Mouse (Mus musculus) MEL (cell line): Measurements from ENCODE around the gene Fam210b. TPM values are rescaled to one million over a fixed set of nuclear protein-coding genes. Genes with fewer than 3 reads are reported as not detected.

ENCODE experiments used
- DNase-seq: peaks from one replicate; pipeline ENCODE4 v3.0.0; 2011; ENCODE audit warnings: low read depth, low spot score
- H3K27ac ChIP-seq: 2 replicates; pipeline ENCODE4 v1.5.1; 2012; ENCODE audit warnings: low read depth, mild to moderate bottlenecking, control low read depth, low read length, moderate library complexity; ENCODE audit not compliant: control insufficient read depth
- H3K27me3 ChIP-seq, 2 experiments: fragments of 150-350 bp in 1 of 2; sonication (generic) in 1 of 2; 2 replicates each; pipeline ENCODE4 v1.6.1; 2012; ENCODE audit warnings: low read length in 2 of 2, mild to moderate bottlenecking in 2 of 2, improper control_type of control experiment in 1 of 2, moderate library complexity in 1 of 2; ENCODE audit not compliant: insufficient read depth in 2 of 2, control insufficient read depth in 1 of 2
- H3K36me3 ChIP-seq, 2 experiments: 2 replicates each; pipeline ENCODE4 v1.6.1; 2012 to 2014; ENCODE audit warnings: low read length in 2 of 2, improper control_type of control experiment in 1 of 2, inconsistent platforms in 1 of 2, mild to moderate bottlenecking in 1 of 2; ENCODE audit not compliant: insufficient read depth in 2 of 2, control insufficient read depth in 1 of 2
- H3K4me1 ChIP-seq, 2 experiments: fragments of 150-350 bp in 1 of 2; sonication (generic) in 1 of 2; 2 replicates each; pipeline ENCODE4 v1.6.1; 2012; ENCODE audit warnings: low read length in 2 of 2, improper control_type of control experiment in 1 of 2, mild to moderate bottlenecking in 1 of 2; ENCODE audit not compliant: insufficient read depth in 2 of 2, control insufficient read depth in 1 of 2
- H3K4me3 ChIP-seq, 2 experiments: fragments of 150-350 bp in 1 of 2; sonication (generic) in 1 of 2; 2 replicates each; pipeline ENCODE4 v1.5.1; 2012; ENCODE audit warnings: low read depth in 2 of 2, low read length in 2 of 2, mild to moderate bottlenecking in 2 of 2, moderate library complexity in 2 of 2, control low read depth in 1 of 2, improper control_type of control experiment in 1 of 2; ENCODE audit not compliant: control insufficient read depth in 1 of 2, insufficient read depth in 1 of 2
- H3K79me2 ChIP-seq: 2 replicates; pipeline ENCODE4 v1.6.1; 2012; ENCODE audit warnings: mild to moderate bottlenecking, low read length, moderate library complexity; ENCODE audit not compliant: control insufficient read depth, poor library complexity, insufficient read depth
- H3K9ac ChIP-seq: 2 replicates; pipeline ENCODE4 v1.6.1; 2012; ENCODE audit warnings: low read depth, mild to moderate bottlenecking, control low read depth, low read length, moderate library complexity; ENCODE audit not compliant: control insufficient read depth, poor library complexity, severe bottlenecking
- H3K9me3 ChIP-seq: fragments of 150-350 bp; sonication (generic); replicated peaks from 2 replicates; pipeline ENCODE4 v1.6.1; 2012; ENCODE audit warnings: mild to moderate bottlenecking, low read length, improper control_type of control experiment, moderate library complexity; ENCODE audit not compliant: insufficient read depth
- CTCF ChIP-seq, 3 experiments: IDR thresholded peaks in 2 of 3; conservative IDR thresholded peaks in 1 of 3; 2 replicates each; pipeline ENCODE4 v1.5.1; 2011 to 2012; ENCODE audit warnings: low read length in 3 of 3, low read depth in 2 of 3, mild to moderate bottlenecking in 2 of 3, improper control_type of control experiment in 1 of 3, inconsistent platforms in 1 of 3, mixed read lengths in 1 of 3, moderate library complexity in 1 of 3; ENCODE audit not compliant: control insufficient read depth in 1 of 3, insufficient read depth in 1 of 3, poor library complexity in 1 of 3, severe bottlenecking in 1 of 3
- E2F4 ChIP-seq: IDR thresholded peaks from 2 replicates; pipeline ENCODE4 v1.6.1; 2011; ENCODE audit warnings: low read depth, low read length, improper control_type of control experiment, borderline replicate concordance
- EP300 ChIP-seq, 2 experiments: IDR thresholded peaks; 2 replicates each; pipeline ENCODE4 v1.6.1; 2011; ENCODE audit warnings: improper control_type of control experiment in 2 of 2, low read length in 2 of 2, low read depth in 1 of 2, mild to moderate bottlenecking in 1 of 2
- ETS1 ChIP-seq: IDR thresholded peaks from 2 replicates; pipeline ENCODE4 v1.6.1; 2012; ENCODE audit warnings: low read depth, mild to moderate bottlenecking, inconsistent platforms, low read length, improper control_type of control experiment, moderate library complexity
- HCFC1 ChIP-seq: IDR thresholded peaks from 2 replicates; pipeline ENCODE4 v1.6.1; 2012; ENCODE audit warnings: low read depth, mild to moderate bottlenecking, inconsistent platforms, low read length, improper control_type of control experiment, moderate library complexity
- JUND ChIP-seq: IDR thresholded peaks from 2 replicates; pipeline ENCODE4 v1.6.1; 2011; ENCODE audit warnings: low read depth, mild to moderate bottlenecking, improper control_type of control experiment, low read length
- KAT2A ChIP-seq: conservative IDR thresholded peaks from 2 replicates; pipeline ENCODE4 v1.6.1; 2012; ENCODE audit warnings: low read depth, low read length, improper control_type of control experiment, inconsistent platforms
- MAFK ChIP-seq: IDR thresholded peaks from 2 replicates; pipeline ENCODE4 v1.6.1; 2011; ENCODE audit warnings: low read depth, mild to moderate bottlenecking, low read length, improper control_type of control experiment, borderline replicate concordance
- MAZ ChIP-seq: IDR thresholded peaks from 2 replicates; pipeline ENCODE4 v1.6.1; 2012; ENCODE audit warnings: low read depth, mild to moderate bottlenecking, inconsistent platforms, low read length, improper control_type of control experiment
- MEF2A ChIP-seq: IDR thresholded peaks from 2 replicates; pipeline ENCODE4 v1.6.1; 2014; ENCODE audit warnings: low read depth, mild to moderate bottlenecking, inconsistent platforms, low read length, improper control_type of control experiment; ENCODE audit not compliant: poor library complexity, insufficient replicate concordance, severe bottlenecking; ENCODE audit errors: extremely low read depth
- MYB ChIP-seq: IDR thresholded peaks from 2 replicates; pipeline ENCODE4 v1.6.1; 2011; ENCODE audit warnings: mild to moderate bottlenecking, low read depth, low read length, improper control_type of control experiment
- MYC ChIP-seq: IDR thresholded peaks from 2 replicates; pipeline ENCODE4 v1.6.1; 2011; ENCODE audit warnings: low read depth, mild to moderate bottlenecking, low read length, improper control_type of control experiment, moderate library complexity
- NELFE ChIP-seq: IDR thresholded peaks from 2 replicates; pipeline ENCODE4 v1.6.1; 2011; ENCODE audit warnings: low read depth, low read length, improper control_type of control experiment
- POLR2AphosphoS2 ChIP-seq: IDR thresholded peaks from 2 replicates; pipeline ENCODE4 v1.6.1; 2011; ENCODE audit warnings: low read length, improper control_type of control experiment
- RAD21 ChIP-seq: IDR thresholded peaks from 2 replicates; pipeline ENCODE4 v1.6.1; 2011; ENCODE audit warnings: mild to moderate bottlenecking, low read depth, low read length, improper control_type of control experiment
- SIN3A ChIP-seq: IDR thresholded peaks from 2 replicates; pipeline ENCODE4 v1.6.1; 2012; ENCODE audit warnings: low read length, improper control_type of control experiment, inconsistent platforms
- SMC3 ChIP-seq: IDR thresholded peaks from 2 replicates; pipeline ENCODE4 v1.6.1; 2011; ENCODE audit warnings: low read depth, low read length, improper control_type of control experiment
- TAL1 ChIP-seq: IDR thresholded peaks from 2 replicates; pipeline ENCODE4 v1.6.1; 2012; ENCODE audit warnings: mild to moderate bottlenecking, inconsistent platforms, low read length, moderate library complexity, mixed read lengths
- TCF12 ChIP-seq: IDR thresholded peaks from 2 replicates; pipeline ENCODE4 v1.6.1; 2014; ENCODE audit warnings: low read depth, mild to moderate bottlenecking, inconsistent platforms, low read length, improper control_type of control experiment, moderate library complexity
- USF2 ChIP-seq, 2 experiments: IDR thresholded peaks; 2 replicates each; pipeline ENCODE4 v1.6.1; 2011 to 2012; ENCODE audit warnings: improper control_type of control experiment in 2 of 2, low read length in 2 of 2, borderline replicate concordance in 1 of 2, inconsistent platforms in 1 of 2, low read depth in 1 of 2, mild to moderate bottlenecking in 1 of 2; ENCODE audit not compliant: insufficient read depth in 1 of 2
- ZC3H11A ChIP-seq: IDR thresholded peaks from 2 replicates; pipeline ENCODE4 v1.6.1; 2012; ENCODE audit warnings: low read depth, mild to moderate bottlenecking, inconsistent platforms, low read length, improper control_type of control experiment
- ZMIZ1 ChIP-seq: IDR thresholded peaks from 2 replicates; pipeline ENCODE4 v1.6.1; 2012; ENCODE audit warnings: low read depth, mild to moderate bottlenecking, inconsistent platforms, low read length, improper control_type of control experiment, moderate library complexity
- ZNF384 ChIP-seq: IDR thresholded peaks from 2 replicates; pipeline ENCODE4 v1.6.1; 2012; ENCODE audit warnings: low read depth, mild to moderate bottlenecking, inconsistent platforms, low read length, improper control_type of control experiment
- polyA plus RNA-seq, 2 experiments: library from polyadenylated mRNA; stranded (reverse) in 1 of 2; unstranded in 1 of 2; fragments of >175 nt in 1 of 2; fragments of >200 nt in 1 of 2; gene quantifications; 2 replicates each; pipeline versions ENCODE4 v1.2.1 to v1.2.4; 2012; ENCODE audit warnings: low replicate concordance in 2 of 2, low read depth in 1 of 2; ENCODE audit not compliant: insufficient read length in 2 of 2, insufficient read depth in 1 of 2, missing spikeins in 1 of 2
- total RNA-seq: library from RNA; depleted of rRNA; stranded (reverse); fragments of 300-350 nt; gene quantifications from 2 replicates; pipeline ENCODE4 v1.2.3, GENCODE M21; 2012

Fam210b gene
- total and polyA plus RNA-seq, 3 experiments = 3.5 to 11.4 TPM; not detected in 1

- TF ChIP-seq E2F4 = no peak
- no peak for TF ChIP-seq MAFK
- TF ChIP-seq HCFC1 = no peak
- no peak for TF ChIP-seq KAT2A
- no peak for TF ChIP-seq RAD21
- no peak for TF ChIP-seq ETS1
- no peak for TF ChIP-seq JUND
- no peak for TF ChIP-seq MYB
- no peak for TF ChIP-seq NELFE
- TF ChIP-seq SIN3A = no peak
- no peak for TF ChIP-seq ZC3H11A
- TF ChIP-seq CTCF (IDR thresholded peaks at IDR 0.05 in 2 of 3, conservative IDR thresholded peaks at IDR 0.05 in 1 of 3; ENCODE audit: control insufficient read depth in 1 of 3, insufficient read depth in 1 of 3, low read depth in 2 of 3, low read length in 3 of 3, poor library complexity in 1 of 3, severe bottlenecking in 1 of 3) = no peak
- no peak for TF ChIP-seq EP300 (IDR thresholded peaks at IDR 0.05; ENCODE audit: low read depth in 1 of 2, low read length in 2 of 2)
- TF ChIP-seq TCF12 = no peak
- no peak for TF ChIP-seq TAL1
- TF ChIP-seq ZNF384 = no peak
- TF ChIP-seq USF2 (IDR thresholded peaks at IDR 0.05; ENCODE audit: borderline replicate concordance in 1 of 2, insufficient read depth in 1 of 2, low read depth in 1 of 2, low read length in 2 of 2) = no peak
- TF ChIP-seq MAZ = no peak
- Histone ChIP-seq H3K27me3 (peaks cover 0 to 2% of the 10 kb centered on the region in 2 experiments; a peak in 1 of 4 replicates), H3K27ac (no peak overlapping the region), H3K79me2 (no peaks in the 10 kb centered on the region), H3K4me3 (no peak overlapping the region), H3K4me1 (peaks cover 0 to 12% of the 10 kb centered on the region in 2 experiments; a peak in 3 of 4 replicates), H3K9me3 (no peaks in the 10 kb centered on the region), H3K9ac (no peak overlapping the region), H3K36me3 (no peaks in the 10 kb centered on the region; a peak in 1 of 4 replicates)
- DNase-seq = no peak
These were observed 58.9 kb downstream of the Fam210b start for GRCm38 (mm10) chr2:172404239-172404638.

DNA sequence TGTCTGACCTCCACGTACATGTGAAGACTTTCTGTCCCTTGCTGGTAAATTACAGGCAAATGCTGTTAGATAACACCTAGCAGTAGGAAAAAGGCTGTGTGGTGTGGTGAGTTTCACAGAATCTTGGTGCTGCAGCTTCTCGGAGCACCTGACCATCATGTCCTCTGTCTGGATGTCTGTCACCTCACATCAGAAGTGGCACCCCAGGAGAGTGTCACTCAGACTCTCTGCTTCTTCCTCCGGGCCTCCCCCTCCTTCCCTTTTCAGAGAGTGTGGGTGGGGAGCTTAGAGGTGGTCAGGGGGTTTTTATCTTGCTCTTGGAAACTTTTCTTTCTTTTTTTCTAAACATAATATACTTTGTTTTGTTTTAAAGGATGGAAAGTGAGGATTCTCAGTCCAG, 59.6 kb downstream of the Fam210b start:
- peaks cover 0 to 12% of the 10 kb centered on the region in 2 experiments; a peak in 3 of 4 replicates for H3K4me1 ChIP-seq
- H3K79me2 ChIP-seq = no peaks in the 10 kb centered on the region
- H3K27ac ChIP-seq = no peak overlapping the region
- no peak for DNase-seq
- TF ChIP-seq POLR2AphosphoS2 (no peak), RAD21 (no peak), E2F4 (no peak), SMC3 (no peak), MYC (no peak), NELFE (no peak), MEF2A (no peak), ZMIZ1 (no peak)
- H3K9me3 ChIP-seq = no peaks in the 10 kb centered on the region
- no peak overlapping the region for H3K4me3 ChIP-seq
- no peaks in the 10 kb centered on the region; a peak in 1 of 4 replicates for H3K36me3 ChIP-seq
- peaks cover 0 to 2% of the 10 kb centered on the region in 2 experiments; a peak in 1 of 4 replicates for H3K27me3 ChIP-seq
- no peak overlapping the region for H3K9ac ChIP-seq
